ENCODE assay signal across 25 mouse cellular contexts in genomic region chr5:146838836-146839648, GRCm38 (mm10). TPM values are rescaled to one million over a fixed set of nuclear protein-coding genes. Genes with fewer than 3 reads are reported as not detected.
A peak's percentile ranks its signal among the peaks of the same experiment; 100 is the strongest.
DNase-seq lines count a peak whose midpoint lies in the region; ATAC-seq and TF ChIP-seq lines count a peak whose summit lies in the region.
"Had no signal": no experiment of that assay in that cellular context is flagged by ENCODE, and none has a peak within 500 bp of the region (broad histone marks: within the 10 kb centered on the region; RNA-seq: fewer than 3 reads in every experiment).

No protein-coding gene starts in this region.

- no peak overlapping the region for H3K4me2 ChIP-seq in kidney, embryonic 15.5 days
- H3K4me2 ChIP-seq in lung, embryonic 16.5 days (ENCODE audit: low read depth, low read length): no peak overlapping the region
- no peak overlapping the region for H3K4me2 ChIP-seq in CH12.LX (ENCODE audit: insufficient read depth, low read depth, poor library complexity, severe bottlenecking)
- H3K4me2 ChIP-seq: heart, embryonic 12.5 days; hindbrain, embryonic 12.5 days; neural tube, embryonic 15.5 days had no signal

- in situ Hi-C loops in CH12.LX (cut with MboI; ENCODE audit: low pct_ligation_motif_present, low pct_unique_long_range_greater_than_20kb, low sequenced_read_pairs): no loop called here

- H3K4me3 ChIP-seq in kidney, embryonic 15.5 days (replicated peaks): no peak overlapping the region
- no peak overlapping the region for H3K4me3 ChIP-seq in lung, embryonic 16.5 days (ENCODE audit: low read length)
- H3K4me3 ChIP-seq in CH12.LX (replicated peaks in 1 of 3; ENCODE audit: low read depth in 2 of 3, low read length in 2 of 3, poor library complexity in 1 of 3): no peak overlapping the region
- H3K4me3 ChIP-seq: heart, embryonic 12.5 days; hindbrain, embryonic 12.5 days; left cerebral cortex, adult 2 months; neural tube, embryonic 15.5 days had no signal

- peak overlapping the region; percentile 1; the same call in 1 of the 2 replicates for H3K27ac ChIP-seq in kidney, embryonic 15.5 days
- no peak overlapping the region for H3K27ac ChIP-seq in lung, embryonic 16.5 days (ENCODE audit: low read length)
- no peak overlapping the region for H3K27ac ChIP-seq in CH12.LX (ENCODE audit: insufficient read depth, low read depth)
- H3K27ac ChIP-seq: hindbrain, embryonic 12.5 days; neural tube, embryonic 15.5 days; stomach, postnatal 0 days had no signal

- no peak for ATAC-seq in kidney, embryonic 15.5 days (replicated peaks; ENCODE audit: low FRiP score)
- 0 out of 2 replicates have a peak, but pooled peaks have one; percentile 9 for ATAC-seq in lung, embryonic 16.5 days (ENCODE audit: low read depth)
- ATAC-seq: forebrain, postnatal 0 days had no signal

- TF ChIP-seq EP300 in CH12.LX (IDR thresholded peaks at IDR 0.05; ENCODE audit: low read length): no peak

- H3K27me3 ChIP-seq in kidney, embryonic 15.5 days: no peaks in the 10 kb centered on the region
- H3K27me3 ChIP-seq in lung, embryonic 16.5 days (ENCODE audit: control insufficient read depth, insufficient read depth, low read depth, low read length): no peaks in the 10 kb centered on the region
- H3K27me3 ChIP-seq in CH12.LX (replicated peaks): no peaks in the 10 kb centered on the region
- H3K27me3 ChIP-seq: heart, embryonic 12.5 days; hindbrain, embryonic 12.5 days; neural tube, embryonic 15.5 days had no signal

- H3K9me3 ChIP-seq in kidney, embryonic 15.5 days (replicated peaks): no peaks in the 10 kb centered on the region
- H3K9me3 ChIP-seq in lung, embryonic 16.5 days (ENCODE audit: control insufficient read depth, low read length): no peaks in the 10 kb centered on the region
- H3K9me3 ChIP-seq in CH12.LX (replicated peaks; ENCODE audit: low read length): no peaks in the 10 kb centered on the region
- H3K9me3 ChIP-seq: heart, embryonic 12.5 days; hindbrain, embryonic 12.5 days; neural tube, embryonic 15.5 days had no signal

- TF ChIP-seq RAD21 in CH12.LX (IDR thresholded peaks at IDR 0.05; ENCODE audit: low read depth, low read length): no peak

- H3K9ac ChIP-seq in kidney, embryonic 15.5 days: no peak overlapping the region
- H3K9ac ChIP-seq in lung, embryonic 16.5 days (ENCODE audit: low read length): no peak overlapping the region
- H3K9ac ChIP-seq in CH12.LX (ENCODE audit: insufficient read depth, low read depth): no peak overlapping the region
- H3K9ac ChIP-seq: forebrain, postnatal 0 days; heart, embryonic 12.5 days; hindbrain, embryonic 12.5 days; neural tube, embryonic 15.5 days had no signal

- H3K4me1 ChIP-seq in kidney, embryonic 15.5 days: peaks cover 27% of the 10 kb centered on the region
- peaks cover 12% of the 10 kb centered on the region; the same call in 1 of the 2 replicates for H3K4me1 ChIP-seq in lung, embryonic 16.5 days (replicated peaks; ENCODE audit: control insufficient read depth, insufficient read depth, low read length)
- peaks cover 0 to 22% of the 10 kb centered on the region in 2 experiments; a peak in 3 of 4 replicates for H3K4me1 ChIP-seq in CH12.LX (ENCODE audit: control insufficient read depth in 1 of 2, insufficient read depth in 2 of 2)

- peaks cover 9% of the 10 kb centered on the region for H3K79me2 ChIP-seq in CH12.LX (replicated peaks; ENCODE audit: control insufficient read depth, extremely low read depth, insufficient read depth, poor library complexity, severe bottlenecking)

- peak; percentile 46 for TF ChIP-seq POLR2A in CH12.LX (IDR thresholded peaks at IDR 0.05; ENCODE audit: low read depth, low read length)

- dilution Hi-C loops in CH12.LX (cut with MboI; ENCODE audit: extremely low pct_ligation_motif_present, extremely low pct_unique_long_range_greater_than_20kb, low sequenced_read_pairs): no loop called here

- no peak for TF ChIP-seq CTCF in CH12.LX (conservative IDR thresholded peaks at IDR 0.05 in 1 of 2, IDR thresholded peaks at IDR 0.05 in 1 of 2; ENCODE audit: low read depth in 2 of 2, low read length in 2 of 2)

- peaks cover 53% of the 10 kb centered on the region for H3K36me3 ChIP-seq in kidney, embryonic 15.5 days
- H3K36me3 ChIP-seq in lung, embryonic 16.5 days (ENCODE audit: control insufficient read depth, insufficient read depth, low read length): peaks cover 32% of the 10 kb centered on the region
- H3K36me3 ChIP-seq in CH12.LX (replicated peaks in 1 of 2; ENCODE audit: control insufficient read depth in 1 of 2, insufficient read depth in 1 of 2, low read length in 1 of 2): peaks cover 45 to 60% of the 10 kb centered on the region in 2 experiments

- 50% methylated on average over 12 of the region's 12 CpGs for WGBS in kidney, embryonic 15.5 days
- 44% methylated on average over 12 of the region's 12 CpGs for WGBS in lung, embryonic 16.5 days

- no peak for DNase-seq in kidney, postnatal 10 days
- no peak for DNase-seq in lung, postnatal 10 days
- DNase-seq in CH12.LX (ENCODE audit: extremely low read depth) (no peak), ZHBTc4 (ENCODE audit: low read depth, low spot score) (peak; percentile 72)
- no peak for DNase-seq in embryo, embryonic 11 days
- DNase-seq in cerebellum, adult 18-20 months: no peak
- DNase-seq: adrenal gland, postnatal 25 days; B cell, adult 2 months; cerebellum, adult 9-10 months; forebrain, postnatal 0 days; gastrocnemius, postnatal 25 days; heart, adult 18-20 months; heart, postnatal 14 days; kidney, adult 8-10 months; kidney, postnatal 36 days; lung, postnatal 14 days; thymus, adult 2 months had no signal

TF ChIP-seq in CH12.LX, 34 proteins besides CTCF, POLR2A, EP300 and RAD21:
- TF ChIP-seq ELF1 (IDR thresholded peaks at IDR 0.05; ENCODE audit: low read depth, low read length) (no peak), JUN (IDR thresholded peaks at IDR 0.05; ENCODE audit: insufficient read depth, low read depth, low read length) (no peak), E2F4 (IDR thresholded peaks at IDR 0.05; ENCODE audit: insufficient replicate concordance, low read depth, low read length) (no peak), SIN3A (IDR thresholded peaks at IDR 0.05; ENCODE audit: low read length) (0 out of 2 replicates have a peak, but pooled peaks have one; percentile 29), USF1 (IDR thresholded peaks at IDR 0.05; ENCODE audit: low read depth, low read length) (no peak), POLR2AphosphoS2 (IDR thresholded peaks at IDR 0.05; ENCODE audit: low read depth, low read length) (peak; percentile 95), CHD2 (IDR thresholded peaks at IDR 0.05; ENCODE audit: low read length) (0 out of 2 replicates have a peak, but pooled peaks have one; percentile 14)

RNA-seq across cellular contexts. Expression of gene Rasl11a, which starts 5.8 kb away (rescaled TPM):
- 78.6 and 87.4 TPM in 2 replicates for polyA plus RNA-seq in kidney, embryonic 15.5 days (2015; fragmentation: Nextera tagmentation; extraction: Ambion mirVana)
- 30.0 and 33.9 TPM in 2 replicates for polyA plus RNA-seq in lung, embryonic 16.5 days (2015; fragmentation: Nextera tagmentation; extraction: Ambion mirVana)
- total RNA-seq in CH12.LX (2012; rRNA removed) (0.25 TPM in 2 replicates), CH12.LX (2014; rRNA removed) (0.22 and 0.42 TPM in 2 replicates)
- polyA plus RNA-seq in CH12.LX (2012; ENCODE audit: insufficient read length, low read depth): 0.22 TPM in 1 of 2 replicates, not detected in the other
- total RNA-seq: megakaryocyte, adult 5-6 weeks had no signal

RNA-seq across cellular contexts. Expression of gene Rpl21, which starts 6.4 kb away (rescaled TPM):
- 549 and 599 TPM in 2 replicates for polyA plus RNA-seq in kidney, embryonic 15.5 days (2015; fragmentation: Nextera tagmentation; extraction: Ambion mirVana)
- 510 and 546 TPM in 2 replicates for polyA plus RNA-seq in lung, embryonic 16.5 days (2015; fragmentation: Nextera tagmentation; extraction: Ambion mirVana)
- total RNA-seq in CH12.LX (2012; rRNA removed) (1,240 and 1,429 TPM in 2 replicates), CH12.LX (2014; rRNA removed) (715 and 716 TPM in 2 replicates)
- 300 and 964 TPM in 2 replicates for polyA plus RNA-seq in CH12.LX (2012; ENCODE audit: insufficient read length, low read depth)

RNA-seq across cellular contexts. Expression of gene Usp12, which starts 44.2 kb away (rescaled TPM):
- 21.2 and 21.7 TPM in 2 replicates for polyA plus RNA-seq in kidney, embryonic 15.5 days (2015; fragmentation: Nextera tagmentation; extraction: Ambion mirVana)
- polyA plus RNA-seq in lung, embryonic 16.5 days (2015; fragmentation: Nextera tagmentation; extraction: Ambion mirVana): 17.0 and 17.2 TPM in 2 replicates
- total RNA-seq in CH12.LX (2012; rRNA removed) (10.1 and 13.5 TPM in 2 replicates), CH12.LX (2014; rRNA removed) (6.0 and 7.8 TPM in 2 replicates)
- polyA plus RNA-seq in CH12.LX (2012; ENCODE audit: insufficient read length, low read depth): 17.8 and 18.1 TPM in 2 replicates

Comparison
In these comparisons a context has a peak if more than half of its experiments do, and no peak if none do; other contexts are left out.
1. RNA of gene Rasl11a, which starts 5.8 kb away (polyA plus RNA-seq): 78.6 to 87.4 TPM in kidney, embryonic 15.5 days and 30.0 to 33.9 TPM in lung, embryonic 16.5 days; 0.22 TPM in CH12.LX; every median in the first group is over 10 times any median in the second.